Mouse (Mus musculus) right cerebral cortex, adult 18-20 months (tissue): ENCODE measurements around the gene Slc16a11.

Experiments
- DNase-seq: peaks from one replicate; pipeline ENCODE4 v3.0.0; 2022; ENCODE audit warnings: mixed read lengths

The Slc16a11 gene

GRCm38 (mm10) chr11:70201691-70202090 lies 10.9 kb upstream of the Slc16a11 start:
- DNase-seq = peak; percentile 61

DNA sequence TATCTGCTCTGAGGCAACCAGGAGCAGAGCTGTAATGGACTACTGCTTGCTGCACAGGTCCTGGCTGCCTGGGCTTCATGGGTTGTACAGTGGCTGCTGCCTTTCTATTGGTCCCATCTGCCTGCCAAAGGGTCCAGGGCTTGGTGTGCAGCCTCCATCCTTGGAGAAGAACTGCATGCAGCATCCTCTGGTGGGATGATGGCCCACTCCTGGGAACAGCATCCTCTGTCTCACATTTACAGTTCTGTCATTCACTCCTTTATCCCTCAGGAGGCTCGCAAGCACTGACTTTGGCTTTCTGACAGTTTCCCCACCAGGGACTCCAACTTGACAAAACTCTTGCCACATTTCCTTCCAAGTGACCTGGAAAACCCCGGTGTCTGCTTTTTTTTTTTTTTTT lies 5.8 kb upstream of the Slc16a11 start:
- no peak for DNase-seq

- DNase-seq = no peak
Measured at GRCm38 (mm10) chr11:70207283-70207682, 5.3 kb upstream of the Slc16a11 start.

DNA sequence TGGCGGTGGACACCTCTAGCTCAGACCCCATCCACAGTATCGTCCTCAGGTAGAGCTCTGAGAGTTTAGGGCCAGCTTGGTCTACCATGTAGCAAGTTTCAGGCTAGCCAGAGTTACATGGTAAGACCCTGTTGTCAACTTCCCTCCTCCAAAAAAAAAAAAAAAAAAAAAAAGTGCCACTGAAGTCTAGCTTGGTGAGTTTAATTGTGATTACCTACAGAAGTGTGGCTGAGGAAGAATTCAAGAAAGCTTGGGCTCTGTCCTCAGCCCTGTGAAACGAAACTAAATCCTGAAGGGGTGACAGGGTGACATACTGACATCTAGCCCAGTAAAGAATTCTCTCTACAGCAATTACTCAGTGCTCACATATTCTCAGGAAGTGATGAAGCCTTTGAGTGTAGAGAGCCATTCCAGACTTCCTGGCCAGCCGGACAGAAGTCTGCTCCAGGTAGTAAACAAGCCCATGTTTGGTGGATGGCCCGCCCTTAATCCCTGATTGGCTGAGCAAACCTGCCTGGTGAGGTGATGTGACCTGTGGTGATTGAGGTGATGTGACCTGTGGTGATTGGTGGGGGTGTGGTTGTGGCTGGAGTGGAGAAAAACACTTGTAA lies 3.7 kb upstream of the Slc16a11 start:
- DNase-seq = no peak

DNA sequence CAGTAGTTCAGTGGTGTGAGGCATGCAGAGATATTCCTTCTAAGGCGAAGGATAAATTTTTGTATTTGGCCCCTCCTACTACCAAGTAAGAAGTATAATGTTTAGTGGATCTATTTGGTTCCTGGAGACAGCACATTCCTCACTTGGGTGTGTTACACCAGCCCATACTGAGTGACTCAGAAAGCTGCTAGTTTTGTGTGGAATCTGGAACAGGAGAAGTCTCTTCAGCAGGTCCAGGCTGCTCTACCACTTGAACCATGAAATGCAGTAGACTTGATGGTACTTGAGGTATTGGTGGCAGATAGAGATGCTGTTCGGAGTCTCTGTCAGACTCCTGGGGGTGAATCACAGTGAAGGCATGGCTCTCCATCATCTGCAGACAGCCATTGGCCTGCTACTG lies 1.9 kb upstream of the Slc16a11 start:
- DNase-seq = no peak

GRCm38 (mm10) chr11:70211972-70212371 lies 580 bp upstream of the Slc16a11 start:
- no peak for DNase-seq

- peak; percentile 68 for DNase-seq
Measured at GRCm38 (mm10) chr11:70212896-70213295, 344 bp downstream of the Slc16a11 start.

- DNase-seq = no peak
Measured at GRCm38 (mm10) chr11:70213736-70214135, 1.2 kb downstream of the Slc16a11 start.

DNA sequence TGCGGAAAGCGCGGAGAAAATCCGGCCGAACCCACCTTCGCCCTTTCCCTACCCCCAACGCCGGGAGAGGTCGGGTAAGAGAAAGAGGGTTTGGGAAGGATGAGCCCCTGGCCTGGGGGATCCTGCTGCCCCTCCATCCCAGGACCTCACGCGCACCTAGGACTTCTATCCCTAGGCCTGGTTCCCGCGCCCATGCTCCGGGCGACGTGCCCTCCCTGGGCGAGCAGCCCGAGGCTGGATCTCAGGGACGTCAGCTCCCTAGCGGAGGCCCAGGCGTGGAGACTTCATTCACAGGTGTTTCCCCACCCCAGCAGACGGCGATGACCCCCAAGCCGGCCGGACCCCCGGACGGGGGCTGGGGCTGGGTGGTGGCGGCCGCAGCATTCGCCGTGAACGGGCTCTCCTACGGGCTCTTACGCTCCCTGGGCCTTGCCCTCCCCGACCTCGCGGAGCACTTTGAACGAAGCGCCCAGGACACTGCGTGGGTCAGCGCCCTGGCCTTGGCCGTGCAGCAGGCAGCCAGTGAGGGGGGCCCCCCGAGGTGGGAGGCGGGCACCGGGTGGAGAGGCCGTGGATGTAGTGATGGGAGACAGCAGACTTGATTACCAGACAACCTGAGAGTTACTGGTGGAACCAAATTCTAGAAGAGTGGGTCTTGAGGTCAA lies 1.8 kb downstream of the Slc16a11 start:
- DNase-seq = no peak

GRCm38 (mm10) chr11:70214856-70215209 lies 2.3 kb downstream of the Slc16a11 start:
- no peak for DNase-seq

GRCm38 (mm10) chr11:70215301-70215700 lies 2.7 kb downstream of the Slc16a11 start:
- DNase-seq = no peak

GRCm38 (mm10) chr11:70216103-70216502 lies 3.6 kb downstream of the Slc16a11 start:
- DNase-seq = no peak

DNA sequence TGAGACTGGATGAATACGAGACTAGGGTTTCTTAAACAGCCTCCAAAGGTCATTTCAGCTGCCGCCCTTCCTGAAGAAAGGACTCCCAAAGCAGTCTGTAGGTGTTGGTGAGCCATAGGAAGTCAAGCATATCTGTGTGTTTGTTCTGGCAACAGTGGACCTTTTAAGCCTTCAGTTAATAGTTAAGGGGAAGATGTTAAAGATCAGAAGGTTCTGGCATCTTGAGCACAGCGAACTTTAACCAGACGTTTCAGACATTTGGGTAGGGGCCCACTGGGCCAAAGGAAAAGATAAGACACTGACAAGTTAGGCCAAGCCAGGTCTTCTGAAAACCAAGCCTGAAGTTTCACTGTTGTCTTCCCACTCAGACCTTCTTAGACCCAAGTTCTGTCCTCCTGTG lies 5.5 kb downstream of the Slc16a11 start:
- no peak for DNase-seq

- DNase-seq = no peak
Measured at GRCm38 (mm10) chr11:70218741-70219470, 6.4 kb downstream of the Slc16a11 start.

DNA sequence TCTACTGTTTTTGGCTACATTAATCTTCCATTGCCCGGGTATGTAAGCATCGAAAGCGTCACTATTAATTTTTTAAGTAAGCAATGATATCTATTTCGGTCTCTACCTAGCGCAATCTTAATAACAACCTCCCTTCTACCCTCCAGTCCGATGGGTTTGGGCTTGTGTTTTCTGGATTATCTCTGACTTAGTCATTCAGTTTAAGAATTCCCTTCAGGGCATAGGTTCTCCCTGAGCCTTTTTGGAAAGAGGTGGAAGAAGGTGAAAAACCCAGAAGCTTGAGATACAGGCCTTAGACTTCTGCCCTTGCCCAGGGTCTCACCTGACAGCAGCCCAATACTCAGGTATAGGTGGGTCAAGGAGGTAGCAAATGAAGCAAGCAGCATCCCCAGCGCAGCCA lies 7.3 kb downstream of the Slc16a11 start:
- no peak for DNase-seq

DNA sequence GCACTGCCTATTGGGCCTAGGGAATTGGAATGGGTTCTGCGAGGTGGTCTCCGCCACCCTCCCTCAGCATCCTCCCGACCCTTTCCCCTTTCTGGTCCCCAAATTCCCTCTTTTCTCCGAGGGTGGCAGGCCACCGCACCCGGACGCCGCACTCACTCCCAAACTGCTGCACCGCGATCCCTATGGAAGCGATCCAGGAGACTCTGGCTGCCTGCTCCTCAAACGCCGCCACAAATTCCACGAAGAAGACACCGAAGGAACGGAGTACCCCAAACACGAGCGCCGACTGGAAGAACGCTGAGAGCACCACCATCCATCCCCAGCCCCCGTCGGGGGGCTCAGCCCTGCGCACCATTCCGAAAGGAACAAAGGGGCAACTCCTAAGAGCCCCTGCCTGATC lies 7.8 kb downstream of the Slc16a11 start:
- DNase-seq = no peak

GRCm38 (mm10) chr11:70220731-70221602 lies 8.4 kb downstream of the Slc16a11 start, which contains the start of gene Slc16a13:
Slc16a13 (minus strand) TSS chr11:70221064.
- peak; percentile 96 for DNase-seq

GRCm38 (mm10) chr11:70221603-70222500 lies 9.3 kb downstream of the Slc16a11 start:
- no peak for DNase-seq

DNA sequence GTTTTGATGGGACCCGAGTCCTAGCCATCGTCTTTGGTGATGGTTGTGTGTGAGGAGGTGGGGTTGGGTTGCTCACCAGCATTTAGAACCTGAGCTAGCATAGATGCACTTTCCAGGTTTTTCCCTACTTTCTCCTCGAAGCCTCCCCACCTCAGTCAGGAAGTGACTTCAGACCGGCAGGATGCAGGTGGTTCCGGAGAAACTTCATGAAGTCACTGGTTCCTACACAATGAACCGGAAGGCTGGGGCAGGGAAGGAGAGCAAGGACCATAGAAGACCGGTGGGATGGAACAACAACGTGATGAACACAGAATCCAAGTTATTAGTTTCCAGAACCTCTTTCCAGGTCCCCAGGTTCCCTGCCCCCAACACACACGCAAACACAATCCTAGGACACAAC lies 11.2 kb downstream of the Slc16a11 start:
- DNase-seq = no peak

- no peak for DNase-seq
Measured at GRCm38 (mm10) chr11:70225798-70226601, 13.4 kb downstream of the Slc16a11 start.

GRCm38 (mm10) chr11:70226602-70226890 lies 14.0 kb downstream of the Slc16a11 start:
- no peak for DNase-seq
